Mouse (Mus musculus): ENCODE data around the gene Ctsa.

DNA sequence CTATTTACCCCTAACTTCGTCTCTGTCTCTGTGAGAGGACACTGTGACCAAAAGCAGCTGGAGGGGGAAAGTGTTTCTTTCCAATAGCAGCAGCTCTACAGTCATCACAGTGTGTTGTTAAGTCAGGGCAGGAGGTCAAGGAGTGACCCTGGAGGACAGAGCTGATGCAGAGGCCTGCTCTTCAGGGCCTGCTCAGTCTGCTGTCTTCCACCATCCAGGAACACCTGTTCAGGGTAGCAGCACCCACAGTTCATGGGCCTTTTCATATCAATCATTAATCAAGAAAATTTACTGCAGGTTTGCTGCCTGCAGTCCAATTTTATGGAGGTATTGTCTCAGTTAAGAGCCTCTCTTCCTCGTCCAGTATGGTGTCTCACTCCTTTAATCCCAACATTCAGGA, 19.1 kb upstream of the Ctsa start:
- TF ChIP-seq POLR2A (IDR thresholded peaks at IDR 0.05; ENCODE audit: borderline replicate concordance, extremely low read depth, low read depth, low read length) (no peak), CTCF (IDR thresholded peaks at IDR 0.05; ENCODE audit: insufficient read depth, low read length) (no peak)

Data from lung, adult 2 months (tissue).